Mouse (Mus musculus) limb, embryonic 13.5 days (tissue): ENCODE data around the gene Dtymk. TPM values are rescaled to one million over a fixed set of nuclear protein-coding genes. Genes with fewer than 3 reads are reported as not detected.

Source experiments
- ATAC-seq: fragments of 200-750 bp; cut with Nextera tagmentation; 2 replicates; pipeline ENCODE4 v1.8.0; 2017; ENCODE audit warnings: low read depth, moderate number of reproducible peaks, moderate TSS enrichment; ENCODE audit not compliant: low FRiP score
- H3K27ac ChIP-seq: fragments of 300-500 bp; sonication (generic); 2 replicates; pipeline ENCODE4 v1.5.1; 2015; ENCODE audit warnings: inconsistent platforms, mild to moderate bottlenecking, moderate library complexity
- H3K27me3 ChIP-seq: fragments of 300-500 bp; sonication (generic); 2 replicates; pipeline ENCODE4 v1.6.1; 2015; ENCODE audit warnings: mild to moderate bottlenecking, inconsistent platforms
- H3K36me3 ChIP-seq: fragments of 300-500 bp; sonication (generic); 2 replicates; pipeline ENCODE4 v1.6.1; 2015; ENCODE audit warnings: inconsistent platforms, mild to moderate bottlenecking, moderate library complexity
- H3K4me1 ChIP-seq: fragments of 300-500 bp; sonication (generic); 2 replicates; pipeline ENCODE4 v1.6.1; 2015; ENCODE audit warnings: inconsistent platforms
- H3K4me2 ChIP-seq: fragments of 300-500 bp; sonication (generic); replicated peaks from 2 replicates; pipeline ENCODE4 v1.6.1; 2015; ENCODE audit warnings: inconsistent platforms, mild to moderate bottlenecking, moderate library complexity
- H3K4me3 ChIP-seq: fragments of 300-500 bp; sonication (generic); 2 replicates; pipeline ENCODE4 v1.5.1; 2015; ENCODE audit warnings: moderate library complexity, mild to moderate bottlenecking, inconsistent platforms
- H3K9ac ChIP-seq: fragments of 300-500 bp; sonication (generic); 2 replicates; pipeline ENCODE4 v1.6.1; 2015; ENCODE audit warnings: mild to moderate bottlenecking, inconsistent platforms
- H3K9me3 ChIP-seq: fragments of 300-500 bp; sonication (generic); 2 replicates; pipeline ENCODE4 v1.6.1; 2016; ENCODE audit warnings: inconsistent platforms
- WGBS: fragments of 180-500 bp; shearing (Covaris S2); methylation state at CpG from one replicate; pipeline ENCODE4 v1.1.7; 2015; 5-methylcytosine and 5-hydroxymethylcytosine counted together
- polyA plus RNA-seq: library from polyadenylated mRNA; unstranded; fragments of >200 nt; fragmentation: Nextera tagmentation; extraction: Ambion mirVana; gene quantifications from 2 replicates; pipeline ENCODE4 v1.2.1, GENCODE M21; 2015

The Dtymk gene
- polyA plus RNA-seq, 1 experiment from 2014 or later: 255 TPM

GRCm38 (mm10) chr1:93755618-93756017 is 46.1 kb downstream of the Dtymk start:
- Histone ChIP-seq H3K27me3 (no peaks in the 10 kb centered on the region), H3K9ac (peak overlapping the region; percentile 91), H3K27ac (no peak overlapping the region), H3K4me2 (peak overlapping the region; percentile 85), H3K4me1 (peaks cover 23% of the 10 kb centered on the region), H3K4me3 (peak overlapping the region; percentile 98), H3K9me3 (no peaks in the 10 kb centered on the region), H3K36me3 (peaks cover 1% of the 10 kb centered on the region)
- no peak for ATAC-seq
- WGBS: 21% methylated on average over 7 of the region's 7 CpGs

- Histone ChIP-seq H3K27ac (peak overlapping the region; percentile 87), H3K4me1 (peaks cover 23% of the 10 kb centered on the region), H3K4me2 (peak overlapping the region; percentile 85), H3K4me3 (peak overlapping the region; percentile 98), H3K27me3 (no peaks in the 10 kb centered on the region), H3K36me3 (peaks cover 5% of the 10 kb centered on the region), H3K9ac (peak overlapping the region; percentile 91), H3K9me3 (no peaks in the 10 kb centered on the region)
- ATAC-seq: no peak
- WGBS: under 1% methylated on average over 13 of the region's 13 CpGs
Measured at GRCm38 (mm10) chr1:93755291-93755610, 46.5 kb downstream of the Dtymk start.

GRCm38 (mm10) chr1:93754573-93755290 is 47.0 kb downstream of the Dtymk start, which contains the start of gene Thap4:
Thap4 (minus strand) TSS chr1:93754864.
- Histone ChIP-seq H3K27ac (peak within 1 kb of the TSS; percentile 87), H3K36me3 (peaks cover 10% of the 10 kb centered on the region), H3K9ac (peak within 1 kb of the TSS; percentile 91), H3K4me2 (peak within 1 kb of the TSS; percentile 85), H3K4me1 (peaks cover 23% of the 10 kb centered on the region), H3K9me3 (no peaks in the 10 kb centered on the region), H3K27me3 (no peaks in the 10 kb centered on the region), H3K4me3 (peak within 1 kb of the TSS; percentile 98)
- peak; percentile 94 for ATAC-seq
- WGBS: under 1% methylated on average over 102 of the region's 121 CpGs

DNA sequence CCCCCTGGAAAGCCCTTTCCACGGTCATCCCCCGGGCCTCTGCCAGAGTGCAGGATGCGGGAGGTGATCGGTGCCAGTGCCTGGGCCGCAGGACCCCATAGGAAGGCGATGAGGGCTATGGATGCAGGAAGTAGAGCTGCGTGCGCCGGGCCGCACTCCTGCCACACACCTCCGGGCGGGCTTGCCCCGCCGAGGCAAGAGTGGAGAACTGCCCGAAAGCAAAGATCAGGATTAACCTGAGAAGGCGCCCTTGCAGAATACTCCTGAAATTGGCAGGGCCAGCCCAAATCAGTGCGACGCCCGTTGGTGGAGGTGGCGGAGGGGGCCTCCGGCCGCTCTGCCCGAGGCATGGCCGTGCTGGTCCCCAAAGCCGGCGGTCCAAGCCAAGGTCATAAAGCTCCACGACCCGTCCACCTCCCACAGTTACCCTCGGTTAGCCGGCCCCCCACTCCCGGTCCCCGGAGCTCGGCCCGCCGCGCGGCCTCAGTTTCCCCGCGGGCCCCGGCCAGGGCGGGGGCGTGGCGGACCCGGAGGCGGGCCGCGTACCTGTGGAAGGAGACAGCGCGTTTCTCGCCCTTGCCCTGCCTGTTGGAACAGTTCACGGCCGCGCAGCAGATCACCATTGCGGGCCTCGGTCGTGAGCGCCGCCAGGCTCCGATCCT is 47.7 kb downstream of the Dtymk start:
- Histone ChIP-seq H3K9ac (peak overlapping the region; percentile 91), H3K27me3 (no peaks in the 10 kb centered on the region), H3K4me2 (peak overlapping the region; percentile 85), H3K4me1 (peaks cover 23% of the 10 kb centered on the region), H3K9me3 (no peaks in the 10 kb centered on the region), H3K4me3 (peak overlapping the region; percentile 98), H3K27ac (peak overlapping the region; percentile 87), H3K36me3 (peaks cover 17% of the 10 kb centered on the region)
- ATAC-seq: peak; percentile 49; the same call in 1 of the 2 replicates
- WGBS: under 1% methylated on average over 59 of the region's 59 CpGs

DNA sequence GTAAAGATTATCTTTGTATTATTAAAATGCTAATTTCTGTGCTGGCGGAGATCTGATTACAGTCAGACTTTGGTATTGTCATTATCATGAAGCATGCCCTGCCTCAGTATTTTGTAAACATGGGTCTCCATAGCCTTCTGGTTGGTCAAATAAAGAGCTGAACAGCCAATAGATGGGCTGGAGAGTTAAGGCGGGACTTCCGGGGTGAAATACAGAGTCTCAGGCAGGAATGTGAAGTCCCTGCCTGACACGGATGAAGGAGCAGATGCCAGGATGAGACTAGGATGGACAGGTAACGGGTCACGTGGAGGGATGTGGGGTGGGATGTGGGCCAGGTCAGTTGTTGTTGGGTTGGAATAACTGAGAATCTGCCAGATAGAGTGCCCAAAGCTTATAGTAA is 50.4 kb downstream of the Dtymk start, which contains the start of gene Atg4b:
Gene Atg4b, plus strand, starts transcription at position 211 of the 400 bp plus-strand sequence.
- H3K4me3 ChIP-seq: no peak within 1 kb of the TSS
- 84% methylated on average over 6 of the region's 6 CpGs for WGBS
- H3K4me1 ChIP-seq: peaks cover 15% of the 10 kb centered on the region
- peaks cover 29% of the 10 kb centered on the region for H3K36me3 ChIP-seq
- H3K9ac ChIP-seq: no peak within 1 kb of the TSS
- H3K4me2 ChIP-seq: no peak within 1 kb of the TSS
- no peak within 1 kb of the TSS for H3K27ac ChIP-seq
- H3K9me3 ChIP-seq: no peaks in the 10 kb centered on the region
- no peaks in the 10 kb centered on the region for H3K27me3 ChIP-seq
- ATAC-seq: no peak

DNA sequence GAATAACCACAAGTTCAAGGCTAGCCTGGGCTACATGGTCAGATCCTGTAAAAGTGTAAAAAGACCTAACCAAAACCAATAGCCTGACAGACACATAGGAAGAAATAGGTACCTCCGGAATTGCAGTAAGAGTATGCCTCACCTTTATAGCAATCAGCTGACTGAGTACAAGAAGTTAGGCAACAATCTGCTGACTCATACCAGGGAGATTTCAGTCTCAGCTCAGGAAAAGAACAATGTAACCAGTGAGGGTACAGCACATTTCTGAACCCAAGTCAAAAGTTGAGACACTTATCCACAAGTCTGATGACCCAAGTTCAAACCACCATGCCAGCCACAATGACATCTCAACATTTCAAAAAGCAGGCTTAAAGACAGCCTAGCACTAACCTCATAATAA is 53.2 kb downstream of the Dtymk start:
- ATAC-seq: no peak
- Histone ChIP-seq H3K4me2 (no peak overlapping the region), H3K27me3 (no peaks in the 10 kb centered on the region), H3K9me3 (no peaks in the 10 kb centered on the region), H3K27ac (no peak overlapping the region), H3K4me1 (peaks cover 8% of the 10 kb centered on the region), H3K9ac (no peak overlapping the region), H3K4me3 (no peak overlapping the region), H3K36me3 (peaks cover 43% of the 10 kb centered on the region)
- 93% methylated on average over 1 of the region's 1 CpGs for WGBS

- H3K4me2 ChIP-seq: no peak overlapping the region
- H3K4me3 ChIP-seq: no peak overlapping the region
- peaks cover 51% of the 10 kb centered on the region for H3K36me3 ChIP-seq
- 88% methylated on average over 5 of the region's 5 CpGs for WGBS
- H3K9ac ChIP-seq: no peak overlapping the region
- H3K9me3 ChIP-seq: no peaks in the 10 kb centered on the region; the same call in 1 of the 2 replicates
- H3K27ac ChIP-seq: no peak overlapping the region
- no peaks in the 10 kb centered on the region for H3K27me3 ChIP-seq
- ATAC-seq: no peak
- H3K4me1 ChIP-seq: no peaks in the 10 kb centered on the region
Measured at GRCm38 (mm10) chr1:93746179-93746578, 55.6 kb downstream of the Dtymk start.

DNA sequence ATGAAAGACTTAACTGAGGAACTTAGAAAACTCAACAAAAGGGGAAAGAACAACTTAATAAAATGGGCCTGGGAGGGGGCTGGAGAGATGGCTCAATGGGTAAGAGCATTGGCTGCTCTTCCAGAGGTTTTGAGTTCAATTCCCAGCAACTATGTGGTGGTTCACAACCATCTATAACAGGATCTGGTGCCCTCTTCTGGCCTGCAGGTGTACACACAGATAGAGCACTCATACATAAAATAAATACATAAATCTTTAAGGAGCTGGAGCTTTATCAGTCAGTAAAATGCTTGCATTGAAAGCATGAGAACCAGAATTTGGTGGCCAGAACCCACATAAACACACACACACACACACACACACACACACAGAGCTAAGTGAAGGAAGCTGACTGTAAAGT is 58.8 kb downstream of the Dtymk start:
- H3K4me1 ChIP-seq: no peaks in the 10 kb centered on the region
- no peak for ATAC-seq
- no peak overlapping the region for H3K4me2 ChIP-seq
- no peaks in the 10 kb centered on the region; the same call in 1 of the 2 replicates for H3K9me3 ChIP-seq
- no peak overlapping the region for H3K4me3 ChIP-seq
- H3K36me3 ChIP-seq: peaks cover 24% of the 10 kb centered on the region
- H3K9ac ChIP-seq: no peak overlapping the region
- H3K27ac ChIP-seq: no peak overlapping the region
- H3K27me3 ChIP-seq: no peaks in the 10 kb centered on the region

Other genes starting within 250 kb of the Dtymk start
- gene Stk25, start 143.3 kb downstream of the Dtymk start, polyA plus RNA-seq: 200 and 212 TPM in 2 replicates
- 25.5 and 26.5 TPM in 2 replicates for gene Bok, start 116.3 kb downstream of the Dtymk start, polyA plus RNA-seq
- gene Atg4b, start 50.4 kb downstream of the Dtymk start, polyA plus RNA-seq: 88.0 and 99.4 TPM in 2 replicates
- 54.4 and 55.2 TPM in 2 replicates for gene Thap4, start 47.1 kb downstream of the Dtymk start, polyA plus RNA-seq
- gene Ing5, start 2.0 kb upstream of the Dtymk start, polyA plus RNA-seq: 15.1 and 15.6 TPM in 2 replicates
- gene D2hgdh, start 23.0 kb upstream of the Dtymk start, polyA plus RNA-seq: 17.3 and 18.4 TPM in 2 replicates
- 0.17 TPM in 1 of 2 replicates, not detected in the other for gene Gal3st2, start 59.4 kb upstream of the Dtymk start, polyA plus RNA-seq
- 0.13 TPM in 1 of 2 replicates, not detected in the other for gene Gal3st2b, start 116.4 kb upstream of the Dtymk start, polyA plus RNA-seq
- gene Gal3st2c, start 188.6 kb upstream of the Dtymk start, polyA plus RNA-seq: not detected in 2 replicates
- gene Neu4, start 218.5 kb upstream of the Dtymk start, polyA plus RNA-seq: not detected in 2 replicates